Mouse (Mus musculus) adrenal gland, postnatal 10 days (tissue): Measurements from ENCODE around the gene Gtf3a. TPM values are rescaled to one million over a fixed set of nuclear protein-coding genes. Genes with fewer than 3 reads are reported as not detected.

Experiments used
- DNase-seq: peaks from one replicate; pipeline ENCODE4 v3.0.0; 2021; ENCODE audit warnings: mixed read lengths
- total RNA-seq, 2 experiments: library from RNA; stranded (reverse); gene quantifications; 2 replicates each; pipeline ENCODE4 v1.2.3; 2021

Gtf3a gene
- total RNA-seq, 2 experiments from 2014 or later: 34.8 to 39.8 TPM

DNA sequence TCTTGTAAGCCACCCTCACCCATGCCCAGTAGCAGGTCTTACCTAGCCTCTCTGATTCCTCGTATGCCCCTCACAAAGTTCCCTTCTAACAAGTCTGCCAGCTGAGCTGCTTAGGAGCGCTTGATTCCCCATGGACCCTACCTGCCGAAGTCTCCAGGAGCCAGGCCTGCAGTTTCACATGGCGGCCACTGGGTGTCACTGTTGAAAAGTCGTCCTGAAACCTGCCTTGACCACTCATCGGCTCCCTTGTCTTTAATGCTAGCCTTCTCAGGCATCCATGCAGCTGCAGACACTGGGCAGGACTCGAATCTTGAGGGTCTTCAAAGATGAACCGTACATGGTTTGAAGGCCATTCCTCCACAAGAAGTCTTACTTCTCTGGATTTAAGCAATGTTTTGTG, 34.8 kb downstream of the Gtf3a start:
- peak; percentile 78 for DNase-seq

DNA sequence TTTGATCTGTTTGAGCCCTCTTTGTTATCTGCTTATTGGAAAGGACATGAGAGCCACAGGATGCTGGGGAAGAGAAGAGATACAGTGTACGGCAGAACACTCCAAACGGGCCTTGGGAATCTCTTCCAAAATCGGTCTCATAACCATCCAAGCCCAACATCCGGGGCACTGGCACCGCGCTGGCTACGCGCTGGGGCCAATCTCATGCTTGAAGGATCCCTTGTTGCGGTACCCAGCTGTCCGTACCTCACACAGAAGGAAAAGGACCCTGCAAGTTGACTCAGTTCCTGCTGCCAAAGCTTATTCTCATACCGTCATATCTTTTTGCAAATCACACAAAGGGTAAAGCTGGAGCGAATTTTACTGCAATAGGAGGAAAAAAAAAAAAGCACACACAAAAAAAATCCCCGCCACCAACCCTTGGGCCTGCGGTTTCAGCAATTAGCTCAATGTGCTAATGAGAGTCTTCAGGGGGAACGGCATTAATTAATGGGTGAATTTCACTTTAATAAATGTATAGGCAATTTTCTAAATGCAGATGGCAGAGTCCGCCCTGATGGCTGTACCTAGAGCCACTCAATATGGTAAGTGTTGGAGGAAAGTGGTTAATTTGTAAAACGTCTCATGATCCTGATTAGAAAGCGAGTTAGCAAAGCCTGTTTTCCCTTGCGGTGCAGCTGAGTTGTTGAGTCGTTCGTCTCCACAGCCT, 37.4 kb downstream of the Gtf3a start:
- no peak for DNase-seq

DNA sequence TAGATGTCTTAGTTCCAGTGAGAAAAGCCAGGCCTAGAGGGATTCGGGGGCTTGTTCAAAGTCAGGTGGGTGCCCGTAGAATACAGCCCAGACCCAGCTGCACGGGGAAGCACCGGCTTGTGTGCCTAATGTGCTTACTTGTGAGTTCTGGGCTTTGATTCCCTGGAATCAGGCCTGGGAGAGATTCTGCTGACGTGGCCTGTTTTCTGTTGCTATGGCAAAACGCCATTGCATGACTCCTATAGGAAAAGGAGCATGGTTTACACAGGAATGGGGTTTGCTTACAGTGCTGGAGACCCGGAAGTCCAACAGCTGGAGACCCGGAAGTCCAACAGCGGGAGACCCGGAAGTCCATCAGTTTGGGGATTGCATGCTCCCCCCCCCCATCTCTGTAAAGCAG, 39.1 kb downstream of the Gtf3a start:
- DNase-seq: no peak

DNA sequence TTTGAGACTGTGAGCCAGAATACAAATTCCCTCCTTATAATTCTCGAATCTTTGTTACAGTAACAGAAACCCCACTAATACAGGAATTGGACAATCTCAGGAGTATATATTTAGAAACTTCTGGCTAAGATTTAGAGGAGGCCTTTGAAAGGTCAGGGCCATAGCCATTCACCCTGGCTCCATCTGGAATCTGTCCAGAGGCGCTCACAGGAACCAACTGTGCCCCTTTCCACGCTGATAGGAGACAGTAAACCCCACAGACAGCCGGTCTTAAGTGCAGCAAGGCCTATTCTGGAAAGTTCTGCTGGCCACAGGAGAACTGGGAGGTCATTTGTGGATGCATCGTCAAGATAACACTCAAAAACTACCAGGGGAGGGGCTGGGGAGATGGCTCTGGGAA, 40.6 kb downstream of the Gtf3a start:
- peak; percentile 73 for DNase-seq

DNA sequence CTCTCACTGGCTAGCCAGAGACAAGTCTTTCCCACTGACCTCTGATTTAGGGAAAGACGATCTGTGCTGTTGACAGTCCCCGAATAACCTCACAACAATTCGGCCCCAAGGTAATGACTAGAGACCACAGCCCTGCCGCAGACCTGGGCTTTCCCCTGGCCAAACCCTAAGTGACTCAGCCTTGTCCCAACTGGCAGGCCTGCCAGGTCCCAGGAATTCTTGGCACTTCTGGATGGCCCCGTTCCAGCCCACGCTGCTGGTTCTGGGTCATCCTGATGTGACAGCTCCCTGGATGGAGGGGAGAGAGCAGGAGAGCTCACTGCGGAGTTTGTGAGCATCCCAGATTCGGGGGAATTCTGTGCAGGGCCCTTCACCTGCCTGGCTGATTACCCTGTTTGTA, 45.1 kb downstream of the Gtf3a start:
- peak; percentile 86 for DNase-seq

DNA sequence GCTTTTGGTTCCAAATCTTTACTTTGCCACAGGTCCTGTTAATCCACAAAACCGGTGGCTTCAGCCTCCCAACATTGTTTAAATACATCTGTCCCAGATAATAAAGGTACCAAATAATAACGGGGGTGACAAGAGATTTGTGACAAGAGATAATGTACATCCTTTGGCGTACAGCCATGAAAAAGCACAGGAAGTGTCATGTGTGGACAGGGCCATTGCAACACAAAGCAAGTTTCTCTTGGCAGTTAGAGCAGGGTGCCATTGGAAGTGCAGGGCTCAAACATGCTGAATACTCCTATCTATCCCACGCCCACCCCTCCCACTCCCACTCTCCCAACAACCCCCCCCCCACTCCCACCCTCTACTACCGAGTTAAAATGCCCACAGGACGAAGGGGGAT, 46.5 kb downstream of the Gtf3a start:
- DNase-seq: no peak

DNA sequence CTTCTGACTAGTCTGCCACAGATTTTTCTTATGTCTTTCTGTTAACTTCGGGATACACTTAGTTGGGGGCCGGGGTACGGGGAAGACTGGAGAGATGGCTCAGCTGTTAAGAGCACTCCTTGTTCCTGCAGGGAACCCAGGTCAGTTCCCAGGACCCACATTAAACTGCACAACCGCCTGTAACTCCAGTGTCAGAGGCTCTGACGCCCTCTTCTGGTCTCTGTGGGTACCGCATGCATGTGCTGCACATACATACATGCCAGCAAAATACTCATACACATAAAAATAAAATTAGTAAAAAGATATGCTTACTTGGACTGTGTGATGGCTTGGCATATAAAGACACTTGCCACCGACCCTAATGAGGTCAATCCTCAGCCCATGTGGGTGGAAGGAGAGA, 48.4 kb downstream of the Gtf3a start:
- DNase-seq: no peak

DNA sequence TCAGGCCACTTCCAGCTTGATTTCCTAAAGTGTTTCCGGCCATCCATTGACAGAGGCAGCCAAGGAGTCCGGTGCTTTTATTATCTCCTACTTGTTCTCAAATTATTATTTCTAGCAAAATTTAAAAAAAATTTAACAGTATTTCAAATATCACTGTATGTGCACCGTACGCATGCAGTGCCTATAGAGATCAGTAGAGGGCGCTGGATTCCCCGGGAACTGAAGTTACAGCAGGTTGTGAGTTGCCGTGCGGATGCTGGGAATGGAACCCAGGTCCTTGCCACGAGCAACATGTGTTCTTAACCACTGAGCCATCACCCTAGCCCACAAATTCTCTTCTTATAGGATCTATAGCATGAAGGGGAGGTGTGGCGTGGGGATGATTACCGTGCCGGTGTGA, 50.3 kb downstream of the Gtf3a start:
- no peak for DNase-seq

DNA sequence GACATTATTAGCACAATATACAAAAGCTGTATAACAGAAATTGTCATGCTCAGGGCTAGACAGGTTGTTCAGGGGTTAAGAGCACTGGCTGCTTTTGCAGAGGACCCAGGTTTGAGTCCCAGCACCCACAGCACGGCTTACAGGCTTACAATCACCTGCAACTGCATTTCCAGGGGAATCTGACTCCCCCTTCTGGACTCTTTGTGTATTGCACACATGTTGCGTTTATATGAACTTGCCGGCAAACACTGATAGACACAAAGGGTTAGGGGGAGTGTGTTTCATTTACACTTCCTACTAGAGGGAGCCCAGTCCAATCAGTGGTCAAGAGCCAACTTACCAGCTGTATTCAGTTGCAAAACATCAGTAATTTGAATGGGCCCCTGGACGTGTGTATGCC, 52.9 kb downstream of the Gtf3a start:
- DNase-seq: no peak

DNA sequence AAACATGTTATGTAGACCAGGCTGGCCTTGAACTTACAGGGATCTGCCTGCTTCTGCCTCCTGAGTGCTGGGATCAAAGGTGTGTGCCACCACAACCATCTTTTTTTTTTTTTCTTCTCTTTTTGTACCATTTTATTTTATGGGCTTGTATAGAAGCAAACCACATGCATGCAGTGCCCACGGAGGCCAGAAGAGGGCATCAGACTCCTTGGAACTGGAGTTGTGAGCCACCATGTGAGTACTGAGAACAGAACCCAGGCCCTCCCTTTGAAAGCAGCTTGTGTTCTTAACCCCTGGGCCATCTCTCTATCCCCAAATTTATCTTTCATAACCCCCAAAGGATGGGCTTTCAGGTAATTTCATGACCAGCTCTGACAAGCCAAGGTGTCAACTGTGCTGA, 54.8 kb downstream of the Gtf3a start:
- no peak for DNase-seq

Other genes starting within 250 kb of the Gtf3a start
- 10 to 100 TPM; 26.3 to 30.0 TPM for gene Usp12, start 153.7 kb upstream of the Gtf3a start, total RNA-seq
- gene Rpl21, start 115.8 kb upstream of the Gtf3a start, total RNA-seq: 100 to 1,000 TPM; 288 to 299 TPM
- gene Rasl11a, start 103.6 kb upstream of the Gtf3a start, total RNA-seq: 1 to 10 TPM; 8.4 to 9.0 TPM
- 10 to 100 TPM; 28.9 to 36.7 TPM for gene Mtif3, start 15.1 kb downstream of the Gtf3a start, total RNA-seq
- gene Lnx2, start 127.9 kb downstream of the Gtf3a start, total RNA-seq: 10 to 100 TPM; 17.0 to 18.3 TPM
- 100 to 1,000 TPM; 145 to 159 TPM for gene Polr1d, start 128.4 kb downstream of the Gtf3a start, total RNA-seq
- gene Gsx1, start 240.0 kb downstream of the Gtf3a start, total RNA-seq: not detected